Mouse (Mus musculus): Measurements from ENCODE around the gene Gm20388.

Gene Gm20388

GRCm38 (mm10) chr8:122020050-122020771 is 2109.6 kb downstream of the Gm20388 start:
- no peak for DNase-seq (ENCODE audit: low spot score in 2 of 2)

GRCm38 (mm10) chr8:122021725-122022124 is 2111.1 kb downstream of the Gm20388 start:
- peak; percentile 25 to 32 for DNase-seq (ENCODE audit: low spot score in 2 of 2)

GRCm38 (mm10) chr8:122022274-122022673 is 2111.6 kb downstream of the Gm20388 start:
- DNase-seq (ENCODE audit: low spot score in 2 of 2), result no peak

GRCm38 (mm10) chr8:122022705-122023104 is 2112.1 kb downstream of the Gm20388 start:
- DNase-seq (ENCODE audit: low spot score in 2 of 2), result no peak

- DNase-seq (ENCODE audit: low spot score in 2 of 2), result no peak
These were observed 2114.9 kb downstream of the Gm20388 start for GRCm38 (mm10) chr8:122025546-122025945.

- DNase-seq (ENCODE audit: low spot score in 2 of 2), result no peak
These were observed 2117.5 kb downstream of the Gm20388 start for GRCm38 (mm10) chr8:122028116-122028515.

- no peak for DNase-seq (ENCODE audit: low spot score in 2 of 2)
These were observed 2120.3 kb downstream of the Gm20388 start for GRCm38 (mm10) chr8:122030965-122031364.

- no peak for DNase-seq (ENCODE audit: low spot score in 2 of 2)
These were observed 2122.1 kb downstream of the Gm20388 start for GRCm38 (mm10) chr8:122032741-122033140.

GRCm38 (mm10) chr8:122035543-122035942 is 2124.9 kb downstream of the Gm20388 start:
- DNase-seq (ENCODE audit: low spot score in 2 of 2), result no peak

GRCm38 (mm10) chr8:122036325-122036724 is 2125.7 kb downstream of the Gm20388 start:
- DNase-seq (ENCODE audit: low spot score in 2 of 2), result no peak

GRCm38 (mm10) chr8:122037279-122037678 is 2126.6 kb downstream of the Gm20388 start:
- no peak for DNase-seq (ENCODE audit: low spot score in 2 of 2)

- no peak for DNase-seq (ENCODE audit: low spot score in 2 of 2)
These were observed 2127.4 kb downstream of the Gm20388 start for GRCm38 (mm10) chr8:122038076-122038475.

- no peak for DNase-seq (ENCODE audit: low spot score in 2 of 2)
These were observed 2128.8 kb downstream of the Gm20388 start for GRCm38 (mm10) chr8:122039452-122039851.

- peak; percentile 27 to 34 for DNase-seq (ENCODE audit: low spot score in 2 of 2)
These were observed 2136.7 kb downstream of the Gm20388 start for GRCm38 (mm10) chr8:122047206-122047870.

GRCm38 (mm10) chr8:122049266-122049665 is 2138.6 kb downstream of the Gm20388 start:
- DNase-seq (ENCODE audit: low spot score in 2 of 2), result no peak

GRCm38 (mm10) chr8:122049923-122050322 is 2139.3 kb downstream of the Gm20388 start:
- no peak for DNase-seq (ENCODE audit: low spot score in 2 of 2)

- peak in 1 of 2 experiments; percentile 12 for DNase-seq (ENCODE audit: low spot score in 2 of 2)
These were observed 2140.0 kb downstream of the Gm20388 start for GRCm38 (mm10) chr8:122050620-122051019.

GRCm38 (mm10) chr8:122055321-122055720 is 2144.7 kb downstream of the Gm20388 start:
- DNase-seq (ENCODE audit: low spot score in 2 of 2), result no peak

- no peak for DNase-seq (ENCODE audit: low spot score in 2 of 2)
These were observed 2145.5 kb downstream of the Gm20388 start for GRCm38 (mm10) chr8:122056113-122056512.

GRCm38 (mm10) chr8:122056882-122057281 is 2146.2 kb downstream of the Gm20388 start:
- no peak for DNase-seq (ENCODE audit: low spot score in 2 of 2)

GRCm38 (mm10) chr8:122058510-122058909 is 2147.9 kb downstream of the Gm20388 start:
- no peak for DNase-seq (ENCODE audit: low spot score in 2 of 2)

- DNase-seq (ENCODE audit: low spot score in 2 of 2), result no peak
These were observed 2148.3 kb downstream of the Gm20388 start for GRCm38 (mm10) chr8:122058951-122059350.

All from heart, adult 9 months (tissue).